Mouse (Mus musculus) lung, postnatal 0 days (tissue): Measurements from ENCODE around the gene Rnasek.

Source experiments
- CTCF ChIP-seq: IDR thresholded peaks from 2 replicates; pipeline ENCODE4 v1.5.1; 2016; ENCODE audit warnings: antibody characterized with exemption, mild to moderate bottlenecking
- EP300 ChIP-seq: IDR thresholded peaks from 2 replicates; pipeline ENCODE4 v1.6.1; 2016; ENCODE audit warnings: antibody characterized with exemption, mild to moderate bottlenecking, control low read depth

DNA sequence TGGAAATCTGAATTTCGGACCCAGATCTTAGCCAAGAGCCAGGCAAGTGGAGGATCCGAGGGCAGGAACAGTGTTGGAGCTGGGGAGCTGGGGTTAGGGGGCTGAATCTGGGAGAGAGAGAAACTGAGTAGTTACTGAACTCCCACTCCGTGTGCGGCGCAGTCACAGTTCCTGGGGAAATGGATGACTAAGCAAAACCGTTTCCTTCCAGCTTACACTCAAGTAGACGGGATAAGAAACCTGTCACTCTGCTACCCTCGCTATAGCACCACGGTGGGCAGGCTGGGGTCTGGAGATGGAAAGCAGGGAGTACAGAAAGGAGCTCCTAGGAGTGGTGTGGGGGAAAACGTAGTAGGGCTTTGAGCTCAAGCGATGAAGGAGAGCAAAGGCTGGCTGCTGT lies 10.5 kb upstream of the Rnasek start:
- no peak for TF ChIP-seq CTCF
- TF ChIP-seq EP300, result no peak
